Mouse (Mus musculus): ENCODE data around the gene Arl4c. TPM values are rescaled to one million over a fixed set of nuclear protein-coding genes. Genes with fewer than 3 reads are reported as not detected.
"Not testable (repeated sequence)": the region's sequence is repeated elsewhere in the genome, so short reads cannot be mapped to it uniquely, and the experiment has no call there.

Gene Arl4c
- polyA plus RNA-seq, 1 experiment from 2014 or later, result 11.8 TPM

- DNase-seq (ENCODE audit: low spot score) (no peak), ATAC-seq (ENCODE audit: insufficient read depth, low FRiP score, low TSS enrichment) (no peak)
- 0 out of 2 replicates have a peak, but pooled peaks cover 3% of the 10 kb centered on the region for H3K4me1 ChIP-seq (ENCODE audit: control insufficient read depth, insufficient read depth, low read length)
- no peak overlapping the region for H3K4me2 ChIP-seq (ENCODE audit: low read depth)
- no peak overlapping the region for H3K9ac ChIP-seq (ENCODE audit: low read length)
- no peak overlapping the region for H3K27ac ChIP-seq (ENCODE audit: low read depth, low read length)
- no peaks in the 10 kb centered on the region for H3K9me3 ChIP-seq (ENCODE audit: control insufficient read depth, low read length)
- H3K4me3 ChIP-seq (ENCODE audit: low read depth, low read length), result no peak overlapping the region
- no peaks in the 10 kb centered on the region for H3K36me3 ChIP-seq (ENCODE audit: control insufficient read depth, insufficient read depth, low read length)
- 59% methylated on average over 5 of the region's 5 CpGs for WGBS
- H3K27me3 ChIP-seq (ENCODE audit: control insufficient read depth, insufficient read depth, low read length), result no peaks in the 10 kb centered on the region
These were observed 58.7 kb downstream of the Arl4c start for GRCm38 (mm10) chr1:88643181-88643823.

GRCm38 (mm10) chr1:88642735-88643134 lies 59.3 kb downstream of the Arl4c start:
- 85% methylated on average over 4 of the region's 4 CpGs for WGBS
- Histone ChIP-seq H3K4me2 (ENCODE audit: low read depth) (no peak overlapping the region), H3K4me1 (ENCODE audit: control insufficient read depth, insufficient read depth, low read length) (0 out of 2 replicates have a peak, but pooled peaks cover 3% of the 10 kb centered on the region), H3K4me3 (ENCODE audit: low read depth, low read length) (no peak overlapping the region), H3K27me3 (ENCODE audit: control insufficient read depth, insufficient read depth, low read length) (no peaks in the 10 kb centered on the region), H3K36me3 (ENCODE audit: control insufficient read depth, insufficient read depth, low read length) (no peaks in the 10 kb centered on the region), H3K9me3 (ENCODE audit: control insufficient read depth, low read length) (no peaks in the 10 kb centered on the region), H3K27ac (ENCODE audit: low read depth, low read length) (no peak overlapping the region), H3K9ac (ENCODE audit: low read length) (no peak overlapping the region)
- DNase-seq (ENCODE audit: low spot score), result no peak
- ATAC-seq (ENCODE audit: insufficient read depth, low FRiP score, low TSS enrichment), result no peak

GRCm38 (mm10) chr1:88641678-88642215 lies 60.3 kb downstream of the Arl4c start:
- WGBS, result 75% methylated on average over 2 of the region's 2 CpGs
- Histone ChIP-seq H3K4me3 (ENCODE audit: low read depth, low read length) (no peak overlapping the region), H3K4me1 (ENCODE audit: control insufficient read depth, insufficient read depth, low read length) (0 out of 2 replicates have a peak, but pooled peaks cover 3% of the 10 kb centered on the region), H3K27ac (ENCODE audit: low read depth, low read length) (no peak overlapping the region), H3K27me3 (ENCODE audit: control insufficient read depth, insufficient read depth, low read length) (no peaks in the 10 kb centered on the region), H3K9ac (ENCODE audit: low read length) (no peak overlapping the region), H3K4me2 (ENCODE audit: low read depth) (no peak overlapping the region), H3K9me3 (ENCODE audit: control insufficient read depth, low read length) (no peaks in the 10 kb centered on the region), H3K36me3 (ENCODE audit: control insufficient read depth, insufficient read depth, low read length) (no peaks in the 10 kb centered on the region)
- no peak for ATAC-seq (ENCODE audit: insufficient read depth, low FRiP score, low TSS enrichment)
- no peak for DNase-seq (ENCODE audit: low spot score)

- Histone ChIP-seq H3K36me3 (ENCODE audit: control insufficient read depth, insufficient read depth, low read length) (no peaks in the 10 kb centered on the region), H3K4me3 (ENCODE audit: low read depth, low read length) (no peak overlapping the region), H3K9me3 (ENCODE audit: control insufficient read depth, low read length) (no peaks in the 10 kb centered on the region), H3K27ac (ENCODE audit: low read depth, low read length) (no peak overlapping the region), H3K4me2 (ENCODE audit: low read depth) (no peak overlapping the region), H3K27me3 (ENCODE audit: control insufficient read depth, insufficient read depth, low read length) (no peaks in the 10 kb centered on the region), H3K9ac (ENCODE audit: low read length) (no peak overlapping the region), H3K4me1 (ENCODE audit: control insufficient read depth, insufficient read depth, low read length) (0 out of 2 replicates have a peak, but pooled peaks cover 3% of the 10 kb centered on the region)
- WGBS, result 85% methylated on average over 3 of the region's 3 CpGs
- DNase-seq (ENCODE audit: low spot score) (no peak), ATAC-seq (ENCODE audit: insufficient read depth, low FRiP score, low TSS enrichment) (no peak)
These were observed 60.8 kb downstream of the Arl4c start for GRCm38 (mm10) chr1:88641194-88641593.

GRCm38 (mm10) chr1:88639432-88640281 lies 62.4 kb downstream of the Arl4c start:
- H3K4me2 ChIP-seq (ENCODE audit: low read depth), result no peak overlapping the region
- H3K4me1 ChIP-seq (ENCODE audit: control insufficient read depth, insufficient read depth, low read length), result 0 out of 2 replicates have a peak, but pooled peaks cover 3% of the 10 kb centered on the region
- H3K36me3 ChIP-seq (ENCODE audit: control insufficient read depth, insufficient read depth, low read length), result no peaks in the 10 kb centered on the region
- WGBS, result 18% methylated on average over 10 of the region's 10 CpGs
- H3K9me3 ChIP-seq (ENCODE audit: control insufficient read depth, low read length), result no peaks in the 10 kb centered on the region
- H3K27me3 ChIP-seq (ENCODE audit: control insufficient read depth, insufficient read depth, low read length), result no peaks in the 10 kb centered on the region
- H3K27ac ChIP-seq (ENCODE audit: low read depth, low read length), result no peak overlapping the region
- DNase-seq (ENCODE audit: low spot score) (peak; percentile 28), ATAC-seq (ENCODE audit: insufficient read depth, low FRiP score, low TSS enrichment) (no peak)
- no peak overlapping the region for H3K4me3 ChIP-seq (ENCODE audit: low read depth, low read length)
- no peak overlapping the region for H3K9ac ChIP-seq (ENCODE audit: low read length)

- H3K27me3 ChIP-seq (ENCODE audit: control insufficient read depth, insufficient read depth, low read length), result no peaks in the 10 kb centered on the region
- H3K4me2 ChIP-seq (ENCODE audit: low read depth), result no peak overlapping the region
- H3K4me1 ChIP-seq (ENCODE audit: control insufficient read depth, insufficient read depth, low read length), result 0 out of 2 replicates have a peak, but pooled peaks cover 3% of the 10 kb centered on the region
- H3K27ac ChIP-seq (ENCODE audit: low read depth, low read length), result no peak overlapping the region
- no peak for ATAC-seq (ENCODE audit: insufficient read depth, low FRiP score, low TSS enrichment)
- DNase-seq (ENCODE audit: low spot score), result no peak
- H3K9ac ChIP-seq (ENCODE audit: low read length), result no peak overlapping the region
- WGBS, result 62% methylated on average over 4 of the region's 4 CpGs
- H3K4me3 ChIP-seq (ENCODE audit: low read depth, low read length), result no peak overlapping the region
- no peaks in the 10 kb centered on the region for H3K36me3 ChIP-seq (ENCODE audit: control insufficient read depth, insufficient read depth, low read length)
- no peaks in the 10 kb centered on the region for H3K9me3 ChIP-seq (ENCODE audit: control insufficient read depth, low read length)
These were observed 63.4 kb downstream of the Arl4c start for GRCm38 (mm10) chr1:88638622-88639021.

- H3K9ac ChIP-seq (ENCODE audit: low read length); H3K9me3 ChIP-seq (ENCODE audit: control insufficient read depth, low read length); DNase-seq (ENCODE audit: low spot score); H3K36me3 ChIP-seq (ENCODE audit: control insufficient read depth, insufficient read depth, low read length); H3K27ac ChIP-seq (ENCODE audit: low read depth, low read length); H3K27me3 ChIP-seq (ENCODE audit: control insufficient read depth, insufficient read depth, low read length); H3K4me3 ChIP-seq (ENCODE audit: low read depth, low read length); H3K4me2 ChIP-seq (ENCODE audit: low read depth); H3K4me1 ChIP-seq (ENCODE audit: control insufficient read depth, insufficient read depth, low read length); ATAC-seq (ENCODE audit: insufficient read depth, low FRiP score, low TSS enrichment): not testable (repeated sequence)
- 80% methylated on average over 2 of the region's 2 CpGs for WGBS
These were observed 65.4 kb downstream of the Arl4c start for GRCm38 (mm10) chr1:88636579-88637161.

GRCm38 (mm10) chr1:88635659-88636058 lies 66.4 kb downstream of the Arl4c start:
- Histone ChIP-seq H3K27me3 (ENCODE audit: control insufficient read depth, insufficient read depth, low read length) (no peaks in the 10 kb centered on the region), H3K4me1 (ENCODE audit: control insufficient read depth, insufficient read depth, low read length) (0 out of 2 replicates have a peak, but pooled peaks cover 3% of the 10 kb centered on the region), H3K36me3 (ENCODE audit: control insufficient read depth, insufficient read depth, low read length) (no peaks in the 10 kb centered on the region), H3K27ac (ENCODE audit: low read depth, low read length) (no peak overlapping the region), H3K4me3 (ENCODE audit: low read depth, low read length) (no peak overlapping the region), H3K4me2 (ENCODE audit: low read depth) (no peak overlapping the region), H3K9ac (ENCODE audit: low read length) (no peak overlapping the region), H3K9me3 (ENCODE audit: control insufficient read depth, low read length) (no peaks in the 10 kb centered on the region)
- no peak for DNase-seq (ENCODE audit: low spot score)
- ATAC-seq (ENCODE audit: insufficient read depth, low FRiP score, low TSS enrichment), result no peak
- 89% methylated on average over 12 of the region's 12 CpGs for WGBS

All from neural tube, embryonic 11.5 days (tissue).